Mouse (Mus musculus): ENCODE results near the gene Dio1. TPM values are rescaled to one million over a fixed set of nuclear protein-coding genes. Genes with fewer than 3 reads are reported as not detected.
A peak's percentile ranks its signal among the peaks of the same experiment; 100 is the strongest.

The Dio1 gene
- not detected in 2 replicates for polyA plus RNA-seq (2012; rRNA removed)

- DNase-seq (ENCODE audit: extremely low spot score in 1 of 2, low spot score in 1 of 2): no peak
Observed at GRCm38 (mm10) chr4:107306966-107307365, at the start of gene Dio1. Dio1 (minus strand) TSS chr4:107307169.

- DNase-seq (ENCODE audit: extremely low spot score in 1 of 2, low spot score in 1 of 2): no peak
Observed at GRCm38 (mm10) chr4:107354543-107354942, 47.6 kb upstream of the Dio1 start.

- DNase-seq (ENCODE audit: extremely low spot score in 1 of 2, low spot score in 1 of 2): no peak
Observed at GRCm38 (mm10) chr4:107354126-107354525, 47.2 kb upstream of the Dio1 start.

- no peak for DNase-seq (ENCODE audit: extremely low spot score in 1 of 2, low spot score in 1 of 2)
Observed at GRCm38 (mm10) chr4:107353612-107354011, 46.6 kb upstream of the Dio1 start.

GRCm38 (mm10) chr4:107351368-107351767 is 44.4 kb upstream of the Dio1 start:
- DNase-seq (ENCODE audit: extremely low spot score in 1 of 2, low spot score in 1 of 2): no peak

- DNase-seq (ENCODE audit: extremely low spot score in 1 of 2, low spot score in 1 of 2): peak in 1 of 2 experiments; percentile 70
Observed at GRCm38 (mm10) chr4:107349311-107350008, 42.5 kb upstream of the Dio1 start.

- DNase-seq (ENCODE audit: extremely low spot score in 1 of 2, low spot score in 1 of 2): no peak
Observed at GRCm38 (mm10) chr4:107348529-107349310, 41.8 kb upstream of the Dio1 start.

GRCm38 (mm10) chr4:107347221-107347620 is 40.3 kb upstream of the Dio1 start:
- DNase-seq (ENCODE audit: extremely low spot score in 1 of 2, low spot score in 1 of 2): no peak

- DNase-seq (ENCODE audit: extremely low spot score in 1 of 2, low spot score in 1 of 2): peak in 1 of 2 experiments; percentile 29
Observed at GRCm38 (mm10) chr4:107344612-107345011, 37.6 kb upstream of the Dio1 start.

- DNase-seq (ENCODE audit: extremely low spot score in 1 of 2, low spot score in 1 of 2): no peak
Observed at GRCm38 (mm10) chr4:107341354-107341753, 34.4 kb upstream of the Dio1 start.

- no peak for DNase-seq (ENCODE audit: extremely low spot score in 1 of 2, low spot score in 1 of 2)
Observed at GRCm38 (mm10) chr4:107337455-107337854, 30.5 kb upstream of the Dio1 start.

- DNase-seq (ENCODE audit: extremely low spot score in 1 of 2, low spot score in 1 of 2): no peak
Observed at GRCm38 (mm10) chr4:107336356-107336755, 29.4 kb upstream of the Dio1 start.

- DNase-seq (ENCODE audit: extremely low spot score in 1 of 2, low spot score in 1 of 2): no peak
Observed at GRCm38 (mm10) chr4:107333514-107333913, 26.5 kb upstream of the Dio1 start.

- DNase-seq (ENCODE audit: extremely low spot score in 1 of 2, low spot score in 1 of 2): no peak
Observed at GRCm38 (mm10) chr4:107328530-107328929, 21.6 kb upstream of the Dio1 start.

GRCm38 (mm10) chr4:107323113-107323512 is 16.1 kb upstream of the Dio1 start:
- no peak for DNase-seq (ENCODE audit: extremely low spot score in 1 of 2, low spot score in 1 of 2)

- no peak for DNase-seq (ENCODE audit: extremely low spot score in 1 of 2, low spot score in 1 of 2)
Observed at GRCm38 (mm10) chr4:107321041-107321440, 14.1 kb upstream of the Dio1 start.

GRCm38 (mm10) chr4:107318646-107319045 is 11.7 kb upstream of the Dio1 start:
- peak in 1 of 2 experiments; percentile 15 for DNase-seq (ENCODE audit: extremely low spot score in 1 of 2, low spot score in 1 of 2)

- DNase-seq (ENCODE audit: extremely low spot score in 1 of 2, low spot score in 1 of 2): no peak
Observed at GRCm38 (mm10) chr4:107314479-107314805, 7.5 kb upstream of the Dio1 start.

- DNase-seq (ENCODE audit: extremely low spot score in 1 of 2, low spot score in 1 of 2): peak; percentile 79 to 91
Observed at GRCm38 (mm10) chr4:107313690-107314478, 6.9 kb upstream of the Dio1 start, which contains the start of gene Yipf1. Yipf1 (plus strand) TSS chr4:107314363.

GRCm38 (mm10) chr4:107303531-107303930 is 3.4 kb downstream of the Dio1 start:
- no peak for DNase-seq (ENCODE audit: extremely low spot score in 1 of 2, low spot score in 1 of 2)

- DNase-seq (ENCODE audit: extremely low spot score in 1 of 2, low spot score in 1 of 2): no peak
Observed at GRCm38 (mm10) chr4:107302832-107303231, 4.1 kb downstream of the Dio1 start.

All from frontal cortex, adult 2 months (tissue).